Mouse (Mus musculus): ENCODE data around the gene Ift22.

DNA sequence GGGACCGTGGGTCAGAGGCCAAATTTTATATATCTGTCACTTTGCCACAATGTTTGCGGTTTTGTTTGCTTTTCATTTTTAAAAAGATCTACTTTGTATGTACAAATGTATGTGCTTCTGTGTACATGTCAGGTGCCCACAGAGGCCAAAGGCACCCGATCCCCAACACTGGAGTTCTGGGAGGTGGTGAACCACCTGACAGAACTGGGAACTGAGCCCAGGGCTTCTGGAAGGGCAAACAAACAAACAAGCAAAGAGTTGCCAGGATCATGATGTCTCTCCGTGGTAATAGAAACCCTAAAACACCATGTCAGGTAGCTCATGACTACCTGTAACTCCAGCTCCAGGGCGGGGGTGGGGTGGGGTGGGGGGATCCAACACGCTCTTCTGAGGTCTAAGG is 52.1 kb downstream of the Ift22 start:
- TF ChIP-seq REST (IDR thresholded peaks at IDR 0.05; ENCODE audit: insufficient read depth, insufficient read length) (no peak), MAX (IDR thresholded peaks at IDR 0.05; ENCODE audit: low read depth) (no peak), POLR2AphosphoS2 (IDR thresholded peaks at IDR 0.05; ENCODE audit: insufficient read length, low read depth) (no peak), TCF12 (IDR thresholded peaks at IDR 0.05; ENCODE audit: insufficient read depth, poor library complexity, severe bottlenecking) (no peak)
